Mouse (Mus musculus) heart, adult 2 months (tissue): Measurements from ENCODE around the gene Tnrc6b.

Experiments used
- CTCF ChIP-seq: fragments of 200-600 bp; IDR thresholded peaks from 2 replicates; pipeline ENCODE4 v1.8.1; 2022; ENCODE audit warnings: antibody characterized with exemption, mild to moderate bottlenecking, moderate library complexity
- EP300 ChIP-seq: fragments of 200-500 bp; IDR thresholded peaks from 2 replicates; pipeline ENCODE4 v1.6.1; 2011; ENCODE audit warnings: low read depth, low read length, control low read depth; ENCODE audit not compliant: insufficient read depth

DNA sequence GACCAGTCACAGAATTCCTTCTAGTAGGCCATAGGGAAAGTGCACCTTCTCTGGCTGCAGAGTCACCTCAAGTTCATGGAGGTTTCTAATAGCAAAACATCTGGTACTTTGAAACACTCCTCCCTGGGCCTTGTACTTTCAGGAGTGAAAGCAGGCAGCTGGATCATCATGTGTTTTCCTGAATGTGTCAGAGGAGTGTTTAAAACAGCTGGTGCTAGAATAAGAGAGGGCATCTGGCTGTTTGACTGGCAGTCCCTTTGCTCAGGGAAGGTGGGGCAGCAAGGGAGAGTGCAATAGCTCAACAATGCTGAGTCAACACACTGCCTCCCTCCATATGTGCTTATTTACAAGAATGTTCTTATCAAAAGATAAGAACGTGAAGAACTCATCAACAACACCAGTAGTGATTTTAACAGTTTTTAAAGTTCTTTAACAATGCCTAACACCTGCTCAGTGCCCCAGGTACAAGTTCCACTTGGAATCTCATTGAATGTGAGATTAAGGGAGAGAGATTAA, 60.9 kb downstream of the Tnrc6b start:
- TF ChIP-seq EP300 (no peak), CTCF (no peak)
